Mouse (Mus musculus): ENCODE measurements around the gene Daam1. TPM values are rescaled to one million over a fixed set of nuclear protein-coding genes. Genes with fewer than 3 reads are reported as not detected.

Gene Daam1
- polyA plus RNA-seq (2015; fragmentation: Nextera tagmentation; extraction: Ambion mirVana): 18.6 and 21.1 TPM in 2 replicates

DNA sequence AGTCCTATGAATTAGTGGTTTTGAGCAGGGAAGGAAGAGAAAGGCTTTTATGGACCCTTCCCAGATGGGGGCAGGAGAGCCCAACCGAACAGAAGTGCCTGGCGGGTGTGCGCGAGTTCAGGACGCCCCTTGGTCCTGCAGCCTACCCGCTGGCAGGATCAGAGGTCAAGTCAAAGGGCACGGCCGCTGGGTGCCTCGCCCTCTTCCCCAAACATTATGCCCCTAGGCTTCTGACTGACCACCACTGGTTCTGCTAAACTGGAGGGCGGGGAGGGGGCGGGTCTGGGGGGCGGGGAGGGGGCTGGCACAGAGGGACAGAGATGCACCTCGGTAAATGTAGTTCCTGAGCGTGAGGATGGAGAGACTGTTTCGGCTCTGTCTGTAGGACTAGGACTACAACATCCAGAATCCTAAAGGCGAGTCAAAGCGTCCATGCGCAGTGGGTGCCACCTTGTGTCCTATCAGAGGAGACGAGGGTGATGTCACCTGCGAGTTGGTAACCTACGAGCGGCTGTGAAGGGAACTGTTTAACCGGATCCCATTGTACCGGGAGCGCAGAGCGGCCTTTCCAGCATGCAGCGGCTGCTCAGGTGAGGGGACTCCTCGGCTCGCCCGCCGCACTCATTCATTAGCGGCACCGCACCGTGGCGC is at the start of gene Daam1:
Daam1 (plus strand) TSS at position 472 of the 651 bp plus-strand sequence.

Other genes starting within 250 kb of the Daam1 start
- gene Gpr135, start 240.0 kb downstream of the Daam1 start, polyA plus RNA-seq (2015; fragmentation: Nextera tagmentation; extraction: Ambion mirVana): 13.8 and 13.9 TPM in 2 replicates